Mouse (Mus musculus) midbrain, embryonic 16.5 days (tissue): ENCODE data around the gene Stxbp6. TPM values are rescaled to one million over a fixed set of nuclear protein-coding genes. Genes with fewer than 3 reads are reported as not detected.
"Not testable (repeated sequence)": the region's sequence is repeated elsewhere in the genome, so short reads cannot be mapped to it uniquely, and the experiment has no call there.

Source experiments
- ATAC-seq: fragments of 200-750 bp; cut with Nextera tagmentation; 2 replicates; pipeline ENCODE4 v1.8.0; 2017; ENCODE audit warnings: moderate TSS enrichment
- H3K27ac ChIP-seq: fragments of 300-500 bp; sonication (generic); 2 replicates; pipeline ENCODE4 v1.5.1; 2014; ENCODE audit warnings: mild to moderate bottlenecking, low read length, mixed read lengths
- H3K27me3 ChIP-seq: fragments of 300-500 bp; sonication (generic); 2 replicates; pipeline ENCODE4 v1.6.1; 2014; ENCODE audit warnings: low read depth, low read length, mixed read lengths; ENCODE audit not compliant: control insufficient read depth, insufficient read depth
- H3K36me3 ChIP-seq: fragments of 300-500 bp; sonication (generic); 2 replicates; pipeline ENCODE4 v1.6.1; 2014; ENCODE audit warnings: mild to moderate bottlenecking, low read length, moderate library complexity, mixed read lengths; ENCODE audit not compliant: control insufficient read depth, insufficient read depth
- H3K4me1 ChIP-seq: fragments of 300-500 bp; sonication (generic); 2 replicates; pipeline ENCODE4 v1.6.1; 2014; ENCODE audit warnings: mild to moderate bottlenecking, low read length, mixed read lengths; ENCODE audit not compliant: control insufficient read depth, insufficient read depth
- H3K4me2 ChIP-seq: fragments of 300-500 bp; sonication (generic); 2 replicates; pipeline ENCODE4 v1.6.1; 2014; ENCODE audit warnings: mild to moderate bottlenecking, low read length, mixed read lengths
- H3K4me3 ChIP-seq: fragments of 300-500 bp; sonication (generic); 2 replicates; pipeline ENCODE4 v1.5.1; 2014; ENCODE audit warnings: low read depth, mild to moderate bottlenecking, low read length, moderate library complexity, mixed read lengths
- H3K9ac ChIP-seq: fragments of 300-500 bp; sonication (generic); 2 replicates; pipeline ENCODE4 v1.6.1; 2014; ENCODE audit warnings: low read depth, low read length, mixed read lengths
- H3K9me3 ChIP-seq: fragments of 300-500 bp; sonication (generic); replicated peaks from 2 replicates; pipeline ENCODE4 v1.6.1; 2014; ENCODE audit warnings: mild to moderate bottlenecking, low read length, mixed read lengths; ENCODE audit not compliant: control insufficient read depth, poor library complexity, severe bottlenecking
- WGBS: fragments of 180-500 bp; shearing (Covaris S2); extraction: QIAGEN DNeasy Blood & Tissue Kit; methylation state at CpG from one replicate; pipeline ENCODE4 v1.1.7; 2014; 5-methylcytosine and 5-hydroxymethylcytosine counted together
- polyA plus RNA-seq: library from polyadenylated mRNA; unstranded; fragments of >200 nt; fragmentation: Nextera tagmentation; extraction: Ambion mirVana; gene quantifications from 2 replicates; pipeline ENCODE4 v1.2.1, GENCODE M21; 2015

The Stxbp6 gene
- polyA plus RNA-seq, 1 experiment from 2014 or later, result 26.9 TPM

GRCm38 (mm10) chr12:45061336-45061735, 13.2 kb downstream of the Stxbp6 start:
- H3K9ac ChIP-seq, result no peak overlapping the region
- H3K9me3 ChIP-seq, result no peaks in the 10 kb centered on the region
- no peak for ATAC-seq
- 81% methylated on average over 5 of the region's 5 CpGs for WGBS
- no peak overlapping the region for H3K4me2 ChIP-seq
- no peaks in the 10 kb centered on the region for H3K36me3 ChIP-seq
- no peaks in the 10 kb centered on the region for H3K27me3 ChIP-seq
- no peak overlapping the region for H3K27ac ChIP-seq
- no peaks in the 10 kb centered on the region for H3K4me1 ChIP-seq
- no peak overlapping the region for H3K4me3 ChIP-seq

GRCm38 (mm10) chr12:45060804-45061203, 13.7 kb downstream of the Stxbp6 start:
- Histone ChIP-seq H3K27ac (no peak overlapping the region), H3K36me3 (no peaks in the 10 kb centered on the region), H3K27me3 (no peaks in the 10 kb centered on the region), H3K4me3 (no peak overlapping the region), H3K9me3 (no peaks in the 10 kb centered on the region), H3K4me1 (no peaks in the 10 kb centered on the region), H3K4me2 (no peak overlapping the region), H3K9ac (no peak overlapping the region)
- 95% methylated on average over 6 of the region's 6 CpGs for WGBS
- no peak for ATAC-seq

GRCm38 (mm10) chr12:45058007-45058406, 16.5 kb downstream of the Stxbp6 start:
- ATAC-seq, result no peak
- H3K4me1 ChIP-seq, result no peaks in the 10 kb centered on the region
- WGBS, result 94% methylated on average over 3 of the region's 3 CpGs
- no peaks in the 10 kb centered on the region for H3K9me3 ChIP-seq
- H3K4me2 ChIP-seq, result no peak overlapping the region
- H3K9ac ChIP-seq, result no peak overlapping the region
- no peak overlapping the region for H3K4me3 ChIP-seq
- no peaks in the 10 kb centered on the region for H3K27me3 ChIP-seq
- H3K27ac ChIP-seq, result no peak overlapping the region
- H3K36me3 ChIP-seq, result no peaks in the 10 kb centered on the region

DNA sequence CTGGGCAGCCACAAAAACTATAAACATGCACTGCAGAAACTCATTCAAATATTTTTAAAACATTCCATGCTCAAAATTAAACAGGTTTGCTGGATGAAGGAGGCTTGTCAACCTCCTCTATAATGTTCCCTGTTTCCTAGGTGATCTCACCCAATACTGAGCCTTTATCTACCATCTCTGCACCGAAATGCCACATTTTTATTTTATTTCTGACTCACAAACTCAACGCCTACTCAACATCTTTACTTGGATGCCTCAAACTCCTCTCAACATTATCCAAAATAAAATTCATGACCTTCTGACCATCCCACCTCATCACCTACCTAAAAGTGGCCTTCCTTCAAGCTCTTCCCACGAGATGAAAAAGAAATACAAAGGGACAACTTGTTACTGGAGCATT, 18.1 kb downstream of the Stxbp6 start:
- Histone ChIP-seq H3K36me3 (no peaks in the 10 kb centered on the region), H3K9ac (no peak overlapping the region), H3K4me3 (no peak overlapping the region), H3K9me3 (no peaks in the 10 kb centered on the region), H3K27me3 (no peaks in the 10 kb centered on the region), H3K4me1 (no peaks in the 10 kb centered on the region), H3K27ac (no peak overlapping the region), H3K4me2 (no peak overlapping the region)
- WGBS, result 90% methylated on average over 3 of the region's 3 CpGs
- no peak for ATAC-seq

DNA sequence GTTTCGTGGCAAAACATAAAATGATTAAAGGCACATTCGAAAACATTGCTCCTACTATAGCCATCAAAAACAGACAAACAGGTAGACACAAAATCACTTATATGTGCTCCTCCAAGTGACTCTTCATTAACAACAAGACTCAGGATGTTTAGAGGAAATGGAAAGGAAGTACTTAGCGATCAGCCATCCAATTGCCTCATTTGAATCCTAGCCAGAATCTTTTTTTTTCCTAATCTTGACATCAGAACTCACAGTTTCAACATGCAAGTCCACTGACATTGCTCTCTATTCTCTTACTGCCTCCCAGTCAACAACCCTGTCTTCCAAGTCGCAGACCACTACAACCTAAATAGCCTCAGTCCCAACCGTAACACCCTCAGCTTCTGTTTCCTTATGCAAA, 21.2 kb downstream of the Stxbp6 start:
- Histone ChIP-seq H3K4me3 (no peak overlapping the region), H3K4me1 (no peaks in the 10 kb centered on the region), H3K9ac (no peak overlapping the region), H3K27me3 (no peaks in the 10 kb centered on the region), H3K27ac (no peak overlapping the region), H3K36me3 (no peaks in the 10 kb centered on the region), H3K4me2 (no peak overlapping the region), H3K9me3 (no peaks in the 10 kb centered on the region)
- 94% methylated on average over 5 of the region's 5 CpGs for WGBS
- no peak for ATAC-seq

DNA sequence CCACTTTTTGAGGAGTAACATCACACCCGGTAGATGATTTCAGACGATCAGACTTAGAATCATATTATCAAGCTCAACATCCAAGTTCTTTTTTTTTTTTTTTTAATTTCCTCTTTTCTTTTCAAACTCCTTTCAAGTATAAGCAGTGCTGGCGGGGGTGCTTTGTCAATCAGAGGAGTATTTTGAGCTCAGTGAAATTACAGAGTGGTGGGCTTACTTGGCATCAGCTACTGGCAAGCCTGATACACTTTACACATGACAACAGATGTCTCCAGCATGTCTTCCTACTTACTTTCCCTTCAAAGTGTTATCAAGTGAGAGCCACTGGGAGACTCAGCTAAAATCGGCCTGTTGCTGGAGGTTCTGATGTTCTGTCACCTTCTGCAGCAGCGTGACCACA, 21.6 kb downstream of the Stxbp6 start:
- Histone ChIP-seq H3K4me1 (no peaks in the 10 kb centered on the region), H3K4me3 (no peak overlapping the region), H3K4me2 (no peak overlapping the region), H3K27ac (no peak overlapping the region), H3K9me3 (no peaks in the 10 kb centered on the region), H3K27me3 (no peaks in the 10 kb centered on the region), H3K9ac (no peak overlapping the region), H3K36me3 (no peaks in the 10 kb centered on the region)
- no peak for ATAC-seq
- 86% methylated on average over 5 of the region's 5 CpGs for WGBS

DNA sequence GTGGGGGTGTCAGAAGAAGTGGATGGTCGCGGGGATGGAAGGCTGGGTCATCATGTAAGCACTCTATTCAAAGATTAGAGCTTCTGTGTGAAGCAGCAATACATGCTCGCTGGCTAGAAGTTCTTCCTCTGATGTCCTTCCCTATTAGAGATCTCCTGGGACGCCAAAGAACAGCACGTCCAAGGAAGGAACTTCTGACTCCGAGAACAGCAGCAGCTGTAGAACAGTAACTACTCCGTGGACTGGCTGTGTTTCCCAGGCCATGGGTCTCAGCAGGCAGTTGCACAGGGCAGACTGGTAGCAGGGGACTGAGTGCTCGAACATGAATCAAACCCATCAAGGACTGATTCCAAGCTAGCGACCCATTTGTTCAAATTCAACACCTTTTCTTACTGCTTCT, 24.6 kb downstream of the Stxbp6 start:
- H3K9ac ChIP-seq, result no peak overlapping the region
- no peak overlapping the region for H3K4me3 ChIP-seq
- WGBS, result 49% methylated on average over 9 of the region's 9 CpGs
- ATAC-seq, result no peak
- H3K27me3 ChIP-seq, result no peaks in the 10 kb centered on the region
- H3K4me2 ChIP-seq, result no peak overlapping the region
- H3K36me3 ChIP-seq, result no peaks in the 10 kb centered on the region
- H3K4me1 ChIP-seq, result no peaks in the 10 kb centered on the region; the same call in 1 of the 2 replicates
- no peaks in the 10 kb centered on the region for H3K9me3 ChIP-seq
- no peak overlapping the region for H3K27ac ChIP-seq

DNA sequence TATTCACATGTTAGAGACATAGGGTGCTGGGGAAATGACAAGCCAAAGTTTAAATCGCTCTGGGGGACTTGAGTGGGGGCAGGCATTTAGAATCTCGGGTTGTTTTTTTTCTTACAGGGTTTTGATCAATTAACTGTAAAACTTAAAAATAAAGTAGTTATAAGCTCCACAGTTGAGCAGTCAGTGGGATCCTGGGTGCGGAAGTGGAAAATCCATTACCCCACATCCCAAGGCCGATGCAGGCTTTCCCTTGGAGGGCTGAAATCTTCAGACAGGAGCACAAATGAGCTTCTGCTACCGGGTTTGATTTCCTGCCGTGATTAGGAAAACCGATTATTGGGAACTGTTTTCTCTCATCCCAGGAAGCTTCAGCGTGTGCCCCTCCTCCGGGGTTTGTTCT, 26.8 kb downstream of the Stxbp6 start:
- not testable (repeated sequence) for H3K9ac ChIP-seq, H3K36me3 ChIP-seq, H3K4me3 ChIP-seq, H3K27ac ChIP-seq, H3K4me1 ChIP-seq, H3K27me3 ChIP-seq, H3K4me2 ChIP-seq, ATAC-seq, H3K9me3 ChIP-seq
- 22% methylated on average over 6 of the region's 9 CpGs for WGBS

- ATAC-seq, result no peak
- no peak overlapping the region for H3K4me2 ChIP-seq
- H3K9ac ChIP-seq, result no peak overlapping the region
- no peaks in the 10 kb centered on the region for H3K36me3 ChIP-seq
- 72% methylated on average over 4 of the region's 4 CpGs for WGBS
- no peaks in the 10 kb centered on the region for H3K27me3 ChIP-seq
- H3K27ac ChIP-seq, result no peak overlapping the region
- H3K9me3 ChIP-seq, result no peaks in the 10 kb centered on the region
- no peak overlapping the region for H3K4me3 ChIP-seq
- no peaks in the 10 kb centered on the region; the same call in 1 of the 2 replicates for H3K4me1 ChIP-seq
Observed at GRCm38 (mm10) chr12:45047172-45047571, 27.3 kb downstream of the Stxbp6 start.

GRCm38 (mm10) chr12:45044581-45044980, 29.9 kb downstream of the Stxbp6 start:
- Histone ChIP-seq H3K4me3 (no peak overlapping the region), H3K4me2 (no peak overlapping the region), H3K9ac (no peak overlapping the region), H3K27me3 (no peaks in the 10 kb centered on the region), H3K27ac (no peak overlapping the region), H3K4me1 (no peaks in the 10 kb centered on the region; the same call in 1 of the 2 replicates), H3K36me3 (no peaks in the 10 kb centered on the region), H3K9me3 (no peaks in the 10 kb centered on the region)
- WGBS, result 84% methylated on average over 1 of the region's 1 CpGs
- no peak for ATAC-seq
